Mouse (Mus musculus): Measurements from ENCODE around the gene St14. TPM values are rescaled to one million over a fixed set of nuclear protein-coding genes. Genes with fewer than 3 reads are reported as not detected.

Gene St14
- polyA plus RNA-seq, 1 experiment = 0.02 TPM

GRCm38 (mm10) chr9:31082054-31082666, 49.5 kb downstream of the St14 start:
- H3K4me3 ChIP-seq (ENCODE audit: insufficient read depth, poor library complexity, severe bottlenecking) = no peak overlapping the region

GRCm38 (mm10) chr9:31080726-31081125, 50.9 kb downstream of the St14 start:
- no peak overlapping the region for H3ac ChIP-seq (ENCODE audit: control insufficient read depth, insufficient read length, low read depth)
- H3K27me3 ChIP-seq (ENCODE audit: control insufficient read depth, insufficient read depth, insufficient read length) = no peaks in the 10 kb centered on the region
- H3K4me3 ChIP-seq (ENCODE audit: insufficient read depth, poor library complexity, severe bottlenecking) = no peak overlapping the region
- no peaks in the 10 kb centered on the region for H3K79me2 ChIP-seq (ENCODE audit: control insufficient read depth, insufficient read depth)
- no peaks in the 10 kb centered on the region for H3K36me3 ChIP-seq (ENCODE audit: control insufficient read depth, insufficient read depth)
- H3K79me3 ChIP-seq (ENCODE audit: low read depth) = no peaks in the 10 kb centered on the region
- no peak for TF ChIP-seq FOSL1 (IDR thresholded peaks at IDR 0.05; ENCODE audit: insufficient read depth, low read length, poor library complexity, severe bottlenecking)
- TF ChIP-seq MAX (IDR thresholded peaks at IDR 0.05) = no peak
- no peak for TF ChIP-seq CTCF (IDR thresholded peaks at IDR 0.05; ENCODE audit: control insufficient read depth, insufficient read depth, insufficient read length)
- TF ChIP-seq USF1 (IDR thresholded peaks at IDR 0.05; ENCODE audit: low read depth) = no peak
- TF ChIP-seq MYOG (IDR thresholded peaks at IDR 0.05; ENCODE audit: control insufficient read depth, extremely low read depth, insufficient read length) = no peak
- TF ChIP-seq MYOD1 (IDR thresholded peaks at IDR 0.05; ENCODE audit: control insufficient read depth, insufficient read length, low read depth) = no peak
- TF ChIP-seq CEBPB (IDR thresholded peaks at IDR 0.05; ENCODE audit: low read depth) = no peak

More at GRCm38 (mm10) chr9:31082054-31082666, 49.5 kb downstream of the St14 start:
- peak; percentile 43 for TF ChIP-seq CTCF (IDR thresholded peaks at IDR 0.05; ENCODE audit: control insufficient read depth, insufficient read depth, insufficient read length)
- no peak for TF ChIP-seq USF1 (IDR thresholded peaks at IDR 0.05; ENCODE audit: low read depth)
- no peak for TF ChIP-seq FOSL1 (IDR thresholded peaks at IDR 0.05; ENCODE audit: insufficient read depth, low read length, poor library complexity, severe bottlenecking)
- TF ChIP-seq MYOD1 (IDR thresholded peaks at IDR 0.05; ENCODE audit: control insufficient read depth, insufficient read length, low read depth) = no peak
- no peak for TF ChIP-seq MAX (IDR thresholded peaks at IDR 0.05)
- no peak for TF ChIP-seq MYOG (IDR thresholded peaks at IDR 0.05; ENCODE audit: control insufficient read depth, extremely low read depth, insufficient read length)
- no peak for TF ChIP-seq CEBPB (IDR thresholded peaks at IDR 0.05; ENCODE audit: low read depth)
- H3ac ChIP-seq (ENCODE audit: control insufficient read depth, insufficient read length, low read depth) = peak overlapping the region; percentile 12
- H3K79me3 ChIP-seq (ENCODE audit: low read depth) = no peaks in the 10 kb centered on the region
- no peaks in the 10 kb centered on the region for H3K27me3 ChIP-seq (ENCODE audit: control insufficient read depth, insufficient read depth, insufficient read length)
- H3K79me2 ChIP-seq (ENCODE audit: control insufficient read depth, insufficient read depth) = no peaks in the 10 kb centered on the region
- no peaks in the 10 kb centered on the region for H3K36me3 ChIP-seq (ENCODE audit: control insufficient read depth, insufficient read depth)

- Histone ChIP-seq H3K79me2 (ENCODE audit: control insufficient read depth, insufficient read depth) (no peaks in the 10 kb centered on the region), H3K79me3 (ENCODE audit: low read depth) (no peaks in the 10 kb centered on the region), H3K27me3 (ENCODE audit: control insufficient read depth, insufficient read depth, insufficient read length) (no peaks in the 10 kb centered on the region), H3ac (ENCODE audit: control insufficient read depth, insufficient read length, low read depth) (no peak overlapping the region), H3K4me3 (ENCODE audit: insufficient read depth, poor library complexity, severe bottlenecking) (no peak overlapping the region), H3K36me3 (ENCODE audit: control insufficient read depth, insufficient read depth) (no peaks in the 10 kb centered on the region)
- TF ChIP-seq MYOD1 (IDR thresholded peaks at IDR 0.05; ENCODE audit: control insufficient read depth, insufficient read length, low read depth) = no peak
- no peak for TF ChIP-seq CEBPB (IDR thresholded peaks at IDR 0.05; ENCODE audit: low read depth)
- no peak for TF ChIP-seq MAX (IDR thresholded peaks at IDR 0.05)
- TF ChIP-seq FOSL1 (IDR thresholded peaks at IDR 0.05; ENCODE audit: insufficient read depth, low read length, poor library complexity, severe bottlenecking) = no peak
- TF ChIP-seq USF1 (IDR thresholded peaks at IDR 0.05; ENCODE audit: low read depth) = no peak
- TF ChIP-seq CTCF (IDR thresholded peaks at IDR 0.05; ENCODE audit: control insufficient read depth, insufficient read depth, insufficient read length) = no peak
- no peak for TF ChIP-seq MYOG (IDR thresholded peaks at IDR 0.05; ENCODE audit: control insufficient read depth, extremely low read depth, insufficient read length)
Observed at GRCm38 (mm10) chr9:31074836-31075235, 56.8 kb downstream of the St14 start.

GRCm38 (mm10) chr9:31073797-31074196, 57.9 kb downstream of the St14 start:
- no peak overlapping the region for H3K4me3 ChIP-seq (ENCODE audit: insufficient read depth, poor library complexity, severe bottlenecking)
- H3K79me2 ChIP-seq (ENCODE audit: control insufficient read depth, insufficient read depth) = no peaks in the 10 kb centered on the region
- H3K27me3 ChIP-seq (ENCODE audit: control insufficient read depth, insufficient read depth, insufficient read length) = no peaks in the 10 kb centered on the region
- peaks cover 8% of the 10 kb centered on the region for H3K36me3 ChIP-seq (ENCODE audit: control insufficient read depth, insufficient read depth)
- H3K79me3 ChIP-seq (ENCODE audit: low read depth) = no peaks in the 10 kb centered on the region
- TF ChIP-seq CTCF (IDR thresholded peaks at IDR 0.05; ENCODE audit: control insufficient read depth, insufficient read depth, insufficient read length) (no peak), CEBPB (IDR thresholded peaks at IDR 0.05; ENCODE audit: low read depth) (no peak), MYOG (IDR thresholded peaks at IDR 0.05; ENCODE audit: control insufficient read depth, extremely low read depth, insufficient read length) (no peak), FOSL1 (IDR thresholded peaks at IDR 0.05; ENCODE audit: insufficient read depth, low read length, poor library complexity, severe bottlenecking) (no peak), MYOD1 (IDR thresholded peaks at IDR 0.05; ENCODE audit: control insufficient read depth, insufficient read length, low read depth) (no peak), MAX (IDR thresholded peaks at IDR 0.05) (no peak), USF1 (IDR thresholded peaks at IDR 0.05; ENCODE audit: low read depth) (no peak)
- H3ac ChIP-seq (ENCODE audit: control insufficient read depth, insufficient read length, low read depth) = no peak overlapping the region

GRCm38 (mm10) chr9:31072256-31072655, 59.4 kb downstream of the St14 start:
- Histone ChIP-seq H3K27me3 (ENCODE audit: control insufficient read depth, insufficient read depth, insufficient read length) (no peaks in the 10 kb centered on the region), H3K79me3 (ENCODE audit: low read depth) (no peaks in the 10 kb centered on the region), H3ac (ENCODE audit: control insufficient read depth, insufficient read length, low read depth) (no peak overlapping the region), H3K36me3 (ENCODE audit: control insufficient read depth, insufficient read depth) (peaks cover 18% of the 10 kb centered on the region), H3K79me2 (ENCODE audit: control insufficient read depth, insufficient read depth) (no peaks in the 10 kb centered on the region), H3K4me3 (ENCODE audit: insufficient read depth, poor library complexity, severe bottlenecking) (no peak overlapping the region)
- TF ChIP-seq FOSL1 (IDR thresholded peaks at IDR 0.05; ENCODE audit: insufficient read depth, low read length, poor library complexity, severe bottlenecking) (no peak), MYOD1 (IDR thresholded peaks at IDR 0.05; ENCODE audit: control insufficient read depth, insufficient read length, low read depth) (no peak), MAX (IDR thresholded peaks at IDR 0.05) (no peak), USF1 (IDR thresholded peaks at IDR 0.05; ENCODE audit: low read depth) (no peak), CTCF (IDR thresholded peaks at IDR 0.05; ENCODE audit: control insufficient read depth, insufficient read depth, insufficient read length) (no peak), CEBPB (IDR thresholded peaks at IDR 0.05; ENCODE audit: low read depth) (no peak), MYOG (IDR thresholded peaks at IDR 0.05; ENCODE audit: control insufficient read depth, extremely low read depth, insufficient read length) (no peak)

All from C2C12 (cell line).